Comparison of ENCODE assay signal across 21 mouse cellular contexts in the genomic region with DNA sequence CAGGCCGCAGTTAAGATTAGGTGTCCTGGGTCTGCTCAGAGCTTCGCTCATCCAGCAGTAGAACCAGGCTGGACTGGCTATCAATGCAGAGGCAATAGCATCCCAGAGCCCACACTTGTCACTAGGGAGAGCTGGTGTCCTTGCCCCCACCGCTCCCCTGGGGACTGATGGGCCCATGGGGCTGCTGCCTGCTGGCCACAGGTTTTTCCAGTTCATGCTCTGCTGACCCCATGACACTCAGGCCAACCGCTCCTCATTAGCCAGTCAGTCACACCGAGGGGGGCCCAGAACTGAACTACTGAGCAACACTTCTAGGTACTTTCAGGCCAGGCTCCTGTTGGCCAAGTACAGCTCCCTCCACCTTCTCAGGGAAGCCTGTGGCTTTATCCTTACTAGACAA. TPM values are rescaled to one million over a fixed set of nuclear protein-coding genes. Genes with fewer than 3 reads are reported as not detected.
DNase-seq lines count a peak whose midpoint lies in the region; ATAC-seq lines count a peak whose summit lies in the region.
"Had no signal": no experiment of that assay in that cellular context is flagged by ENCODE, and none has a peak within 500 bp of the region (broad histone marks: within the 10 kb centered on the region; RNA-seq: fewer than 3 reads in every experiment).

No protein-coding gene starts in this region.

- no peak for DNase-seq in kidney, postnatal 10 days
- DNase-seq in ovary, adult 18-20 months (ENCODE audit: low spot score), result no peak
- DNase-seq: adrenal gland, postnatal 36 days; cerebellum, adult 9-10 months; gastrocnemius, adult 2 months; heart, postnatal 4 days; lung, adult 18-20 months; lung, postnatal 10 days; thymus, postnatal 25 days had no signal

- H3K36me3 ChIP-seq in forebrain, embryonic 12.5 days (replicated peaks), result no peaks in the 10 kb centered on the region
- no peaks in the 10 kb centered on the region for H3K36me3 ChIP-seq in forebrain, embryonic 15.5 days
- H3K36me3 ChIP-seq in kidney, embryonic 14.5 days (ENCODE audit: control insufficient read depth, insufficient read depth, low read length), result no peaks in the 10 kb centered on the region
- H3K36me3 ChIP-seq in neural tube, embryonic 13.5 days, result no peaks in the 10 kb centered on the region
- H3K36me3 ChIP-seq in neural tube, embryonic 15.5 days, result no peaks in the 10 kb centered on the region
- H3K36me3 ChIP-seq: embryonic facial prominence, embryonic 15.5 days; heart, embryonic 10.5 days; stomach, embryonic 15.5 days had no signal

- H3K4me1 ChIP-seq in forebrain, embryonic 12.5 days, result peaks cover 69% of the 10 kb centered on the region
- H3K4me1 ChIP-seq in forebrain, embryonic 15.5 days, result peaks cover 64% of the 10 kb centered on the region
- H3K4me1 ChIP-seq in kidney, embryonic 14.5 days (ENCODE audit: control insufficient read depth, insufficient read depth, low read length), result peaks cover 24% of the 10 kb centered on the region
- peaks cover 69% of the 10 kb centered on the region for H3K4me1 ChIP-seq in neural tube, embryonic 13.5 days (replicated peaks)
- H3K4me1 ChIP-seq in neural tube, embryonic 15.5 days, result peaks cover 46% of the 10 kb centered on the region
- H3K4me1 ChIP-seq: liver, embryonic 12.5 days; stomach, embryonic 15.5 days had no signal

- H3K4me3 ChIP-seq in forebrain, embryonic 12.5 days (replicated peaks), result no peak overlapping the region
- H3K4me3 ChIP-seq in forebrain, embryonic 15.5 days, result no peak overlapping the region
- H3K4me3 ChIP-seq in kidney, embryonic 14.5 days (ENCODE audit: low read length), result no peak overlapping the region
- no peak overlapping the region for H3K4me3 ChIP-seq in neural tube, embryonic 13.5 days
- no peak overlapping the region for H3K4me3 ChIP-seq in neural tube, embryonic 15.5 days (replicated peaks)
- H3K4me3 ChIP-seq: embryonic facial prominence, embryonic 15.5 days; gastrocnemius, adult 2 months; heart, embryonic 10.5 days; layer of hippocampus, adult 2 months; liver, embryonic 12.5 days; stomach, embryonic 15.5 days had no signal

- no peak overlapping the region for H3K9ac ChIP-seq in forebrain, embryonic 12.5 days
- H3K9ac ChIP-seq in forebrain, embryonic 15.5 days (replicated peaks), result no peak overlapping the region
- H3K9ac ChIP-seq in kidney, embryonic 14.5 days (ENCODE audit: low read depth, low read length), result no peak overlapping the region
- H3K9ac ChIP-seq in neural tube, embryonic 13.5 days, result 0 out of 2 replicates have a peak overlapping the region, but pooled peaks have one; percentile 44
- H3K9ac ChIP-seq in neural tube, embryonic 15.5 days (replicated peaks), result no peak overlapping the region
- H3K9ac ChIP-seq: embryonic facial prominence, embryonic 15.5 days; liver, embryonic 12.5 days; stomach, embryonic 15.5 days had no signal

- no peak for ATAC-seq in forebrain, embryonic 12.5 days (ENCODE audit: low FRiP score)
- ATAC-seq in forebrain, embryonic 15.5 days (replicated peaks), result no peak
- ATAC-seq in kidney, embryonic 14.5 days (ENCODE audit: low FRiP score, low TSS enrichment), result 0 out of 2 replicates have a peak, but pooled peaks have one; percentile 11
- ATAC-seq in neural tube, embryonic 13.5 days (ENCODE audit: low read depth), result no peak
- no peak for ATAC-seq in neural tube, embryonic 15.5 days (ENCODE audit: low FRiP score)
- ATAC-seq: intestine, postnatal 0 days; liver, embryonic 12.5 days had no signal

- no peak overlapping the region for H3K4me2 ChIP-seq in forebrain, embryonic 12.5 days
- H3K4me2 ChIP-seq in forebrain, embryonic 15.5 days (replicated peaks), result no peak overlapping the region
- no peak overlapping the region for H3K4me2 ChIP-seq in kidney, embryonic 14.5 days (replicated peaks; ENCODE audit: low read depth, low read length)
- 0 out of 2 replicates have a peak overlapping the region, but pooled peaks have one; percentile 37 for H3K4me2 ChIP-seq in neural tube, embryonic 13.5 days
- no peak overlapping the region for H3K4me2 ChIP-seq in neural tube, embryonic 15.5 days
- H3K4me2 ChIP-seq: embryonic facial prominence, embryonic 15.5 days; liver, embryonic 12.5 days; midbrain, embryonic 11.5 days; stomach, embryonic 15.5 days had no signal

- 47% methylated on average over 5 of the region's 5 CpGs for WGBS in forebrain, embryonic 12.5 days
- WGBS in forebrain, embryonic 15.5 days, result 47% methylated on average over 5 of the region's 5 CpGs
- WGBS in kidney, embryonic 14.5 days, result 45% methylated on average over 5 of the region's 5 CpGs
- 52% methylated on average over 5 of the region's 5 CpGs for WGBS in neural tube, embryonic 13.5 days
- 33% methylated on average over 5 of the region's 5 CpGs for WGBS in neural tube, embryonic 15.5 days

- 0 out of 2 replicates have a peak overlapping the region, but pooled peaks have one; percentile 3 for H3K27ac ChIP-seq in forebrain, embryonic 12.5 days
- no peak overlapping the region for H3K27ac ChIP-seq in forebrain, embryonic 15.5 days (replicated peaks)
- H3K27ac ChIP-seq in kidney, embryonic 14.5 days (ENCODE audit: low read depth, low read length), result no peak overlapping the region
- peak overlapping the region; percentile 6 for H3K27ac ChIP-seq in neural tube, embryonic 13.5 days (replicated peaks)
- no peak overlapping the region for H3K27ac ChIP-seq in neural tube, embryonic 15.5 days (replicated peaks)
- H3K27ac ChIP-seq: embryonic facial prominence, embryonic 15.5 days; gastrocnemius, adult 2 months; heart, embryonic 10.5 days; layer of hippocampus, adult 2 months; liver, embryonic 12.5 days; stomach, embryonic 15.5 days had no signal

- H3K9me3 ChIP-seq in forebrain, embryonic 12.5 days, result no peaks in the 10 kb centered on the region
- H3K9me3 ChIP-seq in forebrain, embryonic 15.5 days, result no peaks in the 10 kb centered on the region
- no peaks in the 10 kb centered on the region for H3K9me3 ChIP-seq in kidney, embryonic 14.5 days (ENCODE audit: control insufficient read depth, low read length)
- H3K9me3 ChIP-seq in neural tube, embryonic 13.5 days, result no peaks in the 10 kb centered on the region
- H3K9me3 ChIP-seq in neural tube, embryonic 15.5 days (replicated peaks), result no peaks in the 10 kb centered on the region
- H3K9me3 ChIP-seq: embryonic facial prominence, embryonic 15.5 days; heart, embryonic 10.5 days; liver, embryonic 12.5 days; stomach, embryonic 15.5 days had no signal

- H3K27me3 ChIP-seq in forebrain, embryonic 12.5 days, result peaks cover 100% of the 10 kb centered on the region
- peaks cover 76% of the 10 kb centered on the region for H3K27me3 ChIP-seq in forebrain, embryonic 15.5 days
- H3K27me3 ChIP-seq in kidney, embryonic 14.5 days (ENCODE audit: control insufficient read depth, insufficient read depth, low read length), result no peaks in the 10 kb centered on the region
- H3K27me3 ChIP-seq in neural tube, embryonic 13.5 days, result peaks cover 89% of the 10 kb centered on the region
- H3K27me3 ChIP-seq in neural tube, embryonic 15.5 days (replicated peaks), result peaks cover 50% of the 10 kb centered on the region
- H3K27me3 ChIP-seq: stomach, embryonic 15.5 days had no signal

RNA-seq across cellular contexts. Expression of gene Ass1, which starts 24.3 kb away (rescaled TPM):
- 4.0 and 4.9 TPM in 2 replicates for polyA plus RNA-seq in forebrain, embryonic 12.5 days (2016; fragmentation: Nextera tagmentation; extraction: Ambion mirVana)
- polyA plus RNA-seq in forebrain, embryonic 15.5 days (2015; fragmentation: Nextera tagmentation; extraction: Ambion mirVana), result 4.5 and 6.3 TPM in 2 replicates
- polyA plus RNA-seq in kidney, embryonic 14.5 days (2014; fragmentation: Nextera tagmentation; extraction: Ambion mirVana), result 13.8 and 20.3 TPM in 2 replicates
- 12.5 and 14.8 TPM in 2 replicates for polyA plus RNA-seq in neural tube, embryonic 13.5 days (2015; fragmentation: Nextera tagmentation; extraction: Ambion mirVana)
- 9.1 and 21.3 TPM in 2 replicates for polyA plus RNA-seq in neural tube, embryonic 15.5 days (2015; fragmentation: Nextera tagmentation; extraction: Ambion mirVana)

Comparison
In these comparisons a context has a peak if more than half of its experiments do, and no peak if none do; other contexts are left out.
1. H3K27ac ChIP-seq: peak in forebrain, embryonic 12.5 days (single experiment) and neural tube, embryonic 13.5 days (single experiment); none in forebrain, embryonic 15.5 days (single experiment), kidney, embryonic 14.5 days (single experiment) and neural tube, embryonic 15.5 days (single experiment).